Mouse (Mus musculus) heart, postnatal 0 days (tissue): ENCODE data around the gene Lcn12.

Experiments used
- CTCF ChIP-seq: IDR thresholded peaks from 2 replicates; pipeline ENCODE4 v1.5.1; 2016; ENCODE audit warnings: antibody characterized with exemption, control low read depth, low read depth
- EP300 ChIP-seq: IDR thresholded peaks from 2 replicates; pipeline ENCODE4 v1.6.1; 2016; ENCODE audit warnings: antibody characterized with exemption, low read depth

DNA sequence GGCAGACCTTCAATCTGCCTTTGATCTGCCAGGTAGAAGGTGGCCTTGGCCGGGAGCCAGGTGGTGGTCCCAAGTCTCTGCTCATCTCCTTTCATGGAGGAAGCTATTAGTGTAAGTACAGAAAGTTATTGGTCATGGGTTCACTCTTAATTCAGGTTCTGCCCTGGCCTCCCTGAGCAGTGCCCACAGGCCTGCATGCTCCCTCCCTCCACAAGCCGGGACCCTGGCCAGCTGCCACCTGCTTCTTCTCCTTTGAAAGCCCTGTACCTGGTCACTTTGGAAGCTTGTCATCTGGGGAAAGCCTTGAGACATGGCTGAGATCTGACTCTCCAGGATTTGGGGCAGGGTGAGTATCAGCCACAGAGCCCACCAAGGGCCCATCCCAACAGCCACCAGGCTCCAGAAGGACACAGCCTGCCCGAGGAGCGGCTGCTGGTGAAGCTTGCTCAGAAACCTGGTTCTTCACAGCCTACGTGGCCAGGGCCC, at the start of gene Lcn12:
- no peak for TF ChIP-seq EP300
- TF ChIP-seq CTCF, result no peak
